Mouse (Mus musculus) ovary, adult 18-20 months (tissue): ENCODE measurements around the gene Cd84.

Experiments used
- DNase-seq: peaks from one replicate; pipeline ENCODE4 v3.0.0; 2022; ENCODE audit warnings: low spot score, mixed read lengths

Cd84 gene

GRCm38 (mm10) chr1:171917305-171918039 is 78.0 kb downstream of the Cd84 start, which contains the start of gene Slamf6:
Gene Slamf6 (plus strand): TSS chr1:171917515.
- no peak for DNase-seq

GRCm38 (mm10) chr1:171918136-171918920 is 78.8 kb downstream of the Cd84 start:
- DNase-seq = no peak

- DNase-seq = no peak
Observed at GRCm38 (mm10) chr1:171919193-171919592, 79.7 kb downstream of the Cd84 start.

GRCm38 (mm10) chr1:171919901-171920510 is 80.5 kb downstream of the Cd84 start:
- no peak for DNase-seq

GRCm38 (mm10) chr1:171920989-171921621 is 81.6 kb downstream of the Cd84 start:
- no peak for DNase-seq

GRCm38 (mm10) chr1:171921641-171922040 is 82.1 kb downstream of the Cd84 start:
- no peak for DNase-seq

GRCm38 (mm10) chr1:171922844-171923243 is 83.3 kb downstream of the Cd84 start:
- no peak for DNase-seq

GRCm38 (mm10) chr1:171924900-171925299 is 85.4 kb downstream of the Cd84 start:
- no peak for DNase-seq

- no peak for DNase-seq
Observed at GRCm38 (mm10) chr1:171933851-171934250, 94.4 kb downstream of the Cd84 start.

- DNase-seq = no peak
Observed at GRCm38 (mm10) chr1:171938952-171939948, 99.8 kb downstream of the Cd84 start.
